Mouse (Mus musculus): ENCODE results near the gene Slc38a3. TPM values are rescaled to one million over a fixed set of nuclear protein-coding genes. Genes with fewer than 3 reads are reported as not detected.
A peak's percentile ranks its signal among the peaks of the same experiment; 100 is the strongest.
"Not testable (repeated sequence)": the region's sequence is repeated elsewhere in the genome, so short reads cannot be mapped to it uniquely, and the experiment has no call there.

Slc38a3 gene
- total and polyA plus RNA-seq, 2 experiments from 2014 or later = 37.6 to 94.5 TPM

DNA sequence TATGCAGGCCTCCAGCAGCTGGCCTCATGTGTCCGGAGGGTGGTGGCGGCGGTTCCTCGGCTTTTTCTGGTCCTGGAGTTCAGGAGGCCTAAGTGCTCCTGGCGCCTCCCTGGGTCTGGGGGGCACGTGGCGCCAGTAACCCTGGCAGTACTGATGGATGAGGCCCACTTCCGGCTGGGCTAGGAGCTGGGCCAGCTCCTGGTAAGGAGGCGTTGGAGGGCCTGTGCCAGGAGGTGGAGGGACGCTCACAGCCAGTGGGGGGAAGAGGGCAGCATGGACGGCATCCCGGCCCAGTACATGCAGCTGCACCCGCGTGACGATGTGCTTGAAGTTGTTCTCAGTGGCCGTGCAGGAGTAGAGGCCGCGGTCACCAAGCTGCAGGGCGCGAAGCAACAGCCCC lies 13.1 kb upstream of the Slc38a3 start:
- H3K9ac ChIP-seq (replicated peaks; ENCODE audit: low read length, poor library complexity, severe bottlenecking) = no peak overlapping the region
- no peak overlapping the region for H3K4me3 ChIP-seq (ENCODE audit: low read depth, low read length)
- WGBS = 86% methylated on average over 20 of the region's 20 CpGs
- peaks cover 20% of the 10 kb centered on the region for H3K36me3 ChIP-seq (ENCODE audit: insufficient read depth, low read length)
- no peaks in the 10 kb centered on the region for H3K4me1 ChIP-seq (ENCODE audit: insufficient read depth, low read length)
- H3K4me2 ChIP-seq (ENCODE audit: low read depth, low read length, poor library complexity, severe bottlenecking) = no peak overlapping the region
- no peak overlapping the region for H3K27ac ChIP-seq (ENCODE audit: low read depth, low read length)
- H3K9me3 ChIP-seq (ENCODE audit: low read length) = no peaks in the 10 kb centered on the region
- no peak for ATAC-seq (ENCODE audit: low FRiP score)
- DNase-seq (ENCODE audit: low spot score) = no peak
- TF ChIP-seq CTCF (IDR thresholded peaks at IDR 0.05) = no peak
- H3K27me3 ChIP-seq (ENCODE audit: insufficient read depth, low read length) = peaks cover under 1% of the 10 kb centered on the region; the same call in 1 of the 2 replicates

DNA sequence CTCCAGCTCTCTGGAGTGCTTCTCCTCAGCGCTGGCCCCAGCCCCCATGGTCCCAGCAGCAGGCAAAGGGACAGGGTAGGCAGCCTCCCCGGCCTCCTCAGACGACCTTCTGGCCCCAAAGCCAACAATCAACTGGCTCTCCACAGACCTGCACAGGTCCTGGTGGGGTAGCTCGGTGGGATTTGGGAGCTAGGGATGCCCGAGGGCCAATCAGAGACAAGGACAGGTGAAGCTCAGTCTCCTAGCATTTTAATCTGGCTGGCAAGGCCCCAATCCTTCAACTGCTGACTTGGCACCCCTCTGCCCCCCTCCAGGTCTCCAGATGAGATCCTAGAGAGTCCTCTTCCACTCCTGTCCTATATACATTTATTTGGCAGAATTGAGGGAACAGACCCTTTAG lies 10.2 kb upstream of the Slc38a3 start, which contains the start of gene Gnat1:
Gene Gnat1 (minus strand): TSS at position 212 of the 400 bp plus-strand sequence.
- Histone ChIP-seq H3K4me3 (ENCODE audit: low read depth, low read length) (no peak within 1 kb of the TSS), H3K9ac (replicated peaks; ENCODE audit: low read length, poor library complexity, severe bottlenecking) (peak within 1 kb of the TSS; percentile 24; the same call in 1 of the 2 replicates), H3K27ac (ENCODE audit: low read depth, low read length) (no peak within 1 kb of the TSS), H3K4me1 (ENCODE audit: insufficient read depth, low read length) (no peaks in the 10 kb centered on the region), H3K36me3 (ENCODE audit: insufficient read depth, low read length) (peaks cover 14% of the 10 kb centered on the region), H3K9me3 (ENCODE audit: low read length) (no peaks in the 10 kb centered on the region), H3K4me2 (ENCODE audit: low read depth, low read length, poor library complexity, severe bottlenecking) (no peak within 1 kb of the TSS), H3K27me3 (ENCODE audit: insufficient read depth, low read length) (peaks cover 12% of the 10 kb centered on the region; the same call in 1 of the 2 replicates)
- ATAC-seq (ENCODE audit: low FRiP score) (no peak), DNase-seq (ENCODE audit: low spot score) (no peak)
- TF ChIP-seq CTCF (IDR thresholded peaks at IDR 0.05) = no peak
- WGBS = 38% methylated on average over 5 of the region's 5 CpGs

DNA sequence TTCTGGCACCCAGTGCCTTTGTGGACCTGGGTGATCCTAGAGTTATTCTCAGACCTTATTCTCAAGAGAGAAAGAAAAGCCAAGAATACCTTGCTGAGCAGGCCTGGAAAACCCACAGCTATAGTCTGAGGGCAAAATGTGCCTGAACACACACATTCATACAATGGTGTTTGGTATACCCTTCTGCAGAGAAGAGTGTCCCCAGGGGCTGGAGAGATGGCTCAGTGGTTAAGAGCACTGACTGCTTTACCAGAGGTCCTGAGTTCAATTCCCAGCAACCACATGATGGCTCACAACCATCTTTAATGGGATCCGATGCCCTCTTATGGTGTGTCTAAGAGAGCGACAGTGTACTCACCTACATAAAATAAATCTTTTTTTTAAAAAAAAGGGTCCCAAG lies 9.5 kb upstream of the Slc38a3 start:
- TF ChIP-seq CTCF (IDR thresholded peaks at IDR 0.05) = no peak
- peaks cover 7% of the 10 kb centered on the region for H3K36me3 ChIP-seq (ENCODE audit: insufficient read depth, low read length)
- ATAC-seq (ENCODE audit: low FRiP score) (no peak), DNase-seq (ENCODE audit: low spot score) (no peak)
- H3K4me2 ChIP-seq (ENCODE audit: low read depth, low read length, poor library complexity, severe bottlenecking) = no peak overlapping the region
- no peak overlapping the region for H3K9ac ChIP-seq (replicated peaks; ENCODE audit: low read length, poor library complexity, severe bottlenecking)
- no peak overlapping the region for H3K4me3 ChIP-seq (ENCODE audit: low read depth, low read length)
- peaks cover 12% of the 10 kb centered on the region; the same call in 1 of the 2 replicates for H3K27me3 ChIP-seq (ENCODE audit: insufficient read depth, low read length)
- WGBS = 96% methylated on average over 2 of the region's 2 CpGs
- no peaks in the 10 kb centered on the region for H3K9me3 ChIP-seq (ENCODE audit: low read length)
- no peaks in the 10 kb centered on the region for H3K4me1 ChIP-seq (ENCODE audit: insufficient read depth, low read length)
- no peak overlapping the region for H3K27ac ChIP-seq (ENCODE audit: low read depth, low read length)

- not testable (repeated sequence) for H3K4me1 ChIP-seq (ENCODE audit: insufficient read depth, low read length); ATAC-seq (ENCODE audit: low FRiP score); H3K27ac ChIP-seq (ENCODE audit: low read depth, low read length); H3K9me3 ChIP-seq (ENCODE audit: low read length); H3K4me2 ChIP-seq (ENCODE audit: low read depth, low read length, poor library complexity, severe bottlenecking); H3K4me3 ChIP-seq (ENCODE audit: low read depth, low read length); H3K9ac ChIP-seq (replicated peaks; ENCODE audit: low read length, poor library complexity, severe bottlenecking); H3K36me3 ChIP-seq (ENCODE audit: insufficient read depth, low read length)
- TF ChIP-seq CTCF (IDR thresholded peaks at IDR 0.05) = peak; percentile 82
- H3K27me3 ChIP-seq (ENCODE audit: insufficient read depth, low read length) = peaks cover 12% of the 10 kb centered on the region; the same call in 1 of the 2 replicates
- peak; percentile 88 for DNase-seq (ENCODE audit: low spot score)
- 41% methylated on average over 14 of the region's 14 CpGs for WGBS
Observed at GRCm38 (mm10) chr9:107677819-107678526, 8.6 kb upstream of the Slc38a3 start.

- WGBS = 23% methylated on average over 17 of the region's 17 CpGs
- peak overlapping the region; percentile 35; the same call in 1 of the 2 replicates for H3K4me3 ChIP-seq (ENCODE audit: low read depth, low read length)
- DNase-seq (ENCODE audit: low spot score) = peak; percentile 50
Observed at GRCm38 (mm10) chr9:107677091-107677784, 7.9 kb upstream of the Slc38a3 start.

GRCm38 (mm10) chr9:107676302-107676701 lies 7.0 kb upstream of the Slc38a3 start:
- H3K27me3 ChIP-seq (ENCODE audit: insufficient read depth, low read length) = peaks cover 12% of the 10 kb centered on the region; the same call in 1 of the 2 replicates
- WGBS = 1% methylated on average over 24 of the region's 25 CpGs
- H3K4me2 ChIP-seq (ENCODE audit: low read depth, low read length, poor library complexity, severe bottlenecking) = peak overlapping the region; percentile 70
- peak overlapping the region; percentile 35 for H3K4me3 ChIP-seq (ENCODE audit: low read depth, low read length)
- no peaks in the 10 kb centered on the region for H3K9me3 ChIP-seq (ENCODE audit: low read length)
- H3K9ac ChIP-seq (replicated peaks; ENCODE audit: low read length, poor library complexity, severe bottlenecking) = peak overlapping the region; percentile 55
- TF ChIP-seq CTCF (IDR thresholded peaks at IDR 0.05) = no peak
- no peak overlapping the region for H3K27ac ChIP-seq (ENCODE audit: low read depth, low read length)
- ATAC-seq (ENCODE audit: low FRiP score) = peak; percentile 28; the same call in 1 of the 2 replicates
- no peak for DNase-seq (ENCODE audit: low spot score)
- no peaks in the 10 kb centered on the region for H3K36me3 ChIP-seq (ENCODE audit: insufficient read depth, low read length)
- no peaks in the 10 kb centered on the region for H3K4me1 ChIP-seq (ENCODE audit: insufficient read depth, low read length)

More at GRCm38 (mm10) chr9:107677091-107677784, 7.9 kb upstream of the Slc38a3 start:
- TF ChIP-seq CTCF (IDR thresholded peaks at IDR 0.05) = peak; percentile 78
- no peaks in the 10 kb centered on the region for H3K36me3 ChIP-seq (ENCODE audit: insufficient read depth, low read length)
- no peaks in the 10 kb centered on the region for H3K9me3 ChIP-seq (ENCODE audit: low read length)
- no peak overlapping the region for H3K9ac ChIP-seq (replicated peaks; ENCODE audit: low read length, poor library complexity, severe bottlenecking)
- ATAC-seq (ENCODE audit: low FRiP score) = no peak
- H3K4me1 ChIP-seq (ENCODE audit: insufficient read depth, low read length) = no peaks in the 10 kb centered on the region
- peak overlapping the region; percentile 70 for H3K4me2 ChIP-seq (ENCODE audit: low read depth, low read length, poor library complexity, severe bottlenecking)
- no peak overlapping the region for H3K27ac ChIP-seq (ENCODE audit: low read depth, low read length)
- H3K27me3 ChIP-seq (ENCODE audit: insufficient read depth, low read length) = peaks cover 12% of the 10 kb centered on the region; the same call in 1 of the 2 replicates

Data from midbrain, postnatal 0 days (tissue).